Mouse (Mus musculus) embryonic facial prominence, embryonic 10.5 days (tissue): ENCODE measurements around the gene Pigq. TPM values are rescaled to one million over a fixed set of nuclear protein-coding genes. Genes with fewer than 3 reads are reported as not detected.

Source experiments
- DNase-seq: peaks from one replicate; pipeline ENCODE4 v3.0.0-alpha.2; 2017; ENCODE audit warnings: low spot score
- H3K27ac ChIP-seq: fragments of 300-500 bp; sonication (generic); replicated peaks from 2 replicates; pipeline ENCODE4 v1.5.1; 2016; ENCODE audit warnings: mild to moderate bottlenecking
- H3K27me3 ChIP-seq: fragments of 300-500 bp; sonication (generic); replicated peaks from 2 replicates; pipeline ENCODE4 v1.6.1; 2016; ENCODE audit warnings: low read depth, mild to moderate bottlenecking; ENCODE audit not compliant: poor library complexity, severe bottlenecking
- H3K36me3 ChIP-seq: fragments of 300-500 bp; sonication (generic); replicated peaks from 2 replicates; pipeline ENCODE4 v1.6.1; 2016; ENCODE audit warnings: mild to moderate bottlenecking, moderate library complexity
- H3K4me1 ChIP-seq: fragments of 300-500 bp; sonication (generic); 2 replicates; pipeline ENCODE4 v1.6.1; 2016
- H3K4me3 ChIP-seq: fragments of 300-500 bp; sonication (generic); 2 replicates; pipeline ENCODE4 v1.5.1; 2016; ENCODE audit warnings: mild to moderate bottlenecking, moderate library complexity
- H3K9me3 ChIP-seq: fragments of 300-500 bp; sonication (generic); 2 replicates; pipeline ENCODE4 v1.6.1; 2016; ENCODE audit warnings: mild to moderate bottlenecking
- WGBS: fragments of 180-500 bp; shearing (Covaris S2); methylation state at CpG from one replicate; pipeline ENCODE4 v1.1.7; 2016; 5-methylcytosine and 5-hydroxymethylcytosine counted together
- polyA plus RNA-seq: library from polyadenylated mRNA; unstranded; fragments of >200 nt; fragmentation: Nextera tagmentation; extraction: Ambion mirVana; gene quantifications from 2 replicates; pipeline ENCODE4 v1.2.1, GENCODE M21; 2016

The Pigq gene
- polyA plus RNA-seq, 1 experiment from 2014 or later = 62.9 TPM

DNA sequence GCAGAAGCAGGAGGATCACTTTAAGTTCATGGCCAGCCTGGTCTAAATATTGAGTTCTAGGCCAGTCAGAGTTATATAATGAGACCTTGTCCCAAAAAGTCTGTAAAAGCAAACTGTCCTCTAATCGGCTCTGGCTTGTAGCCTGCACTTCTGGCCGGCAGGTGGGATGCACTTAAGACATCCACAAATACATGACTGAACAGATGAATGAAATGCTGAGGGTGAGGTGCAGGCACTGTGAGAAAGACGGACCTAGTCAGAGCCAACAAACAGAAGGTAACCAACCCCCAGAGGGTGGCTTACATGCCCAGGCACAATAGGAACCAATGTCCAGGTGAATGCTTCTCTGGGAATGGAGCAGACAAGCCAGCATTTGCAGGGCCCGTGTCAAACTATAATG lies 30.4 kb downstream of the Pigq start:
- Histone ChIP-seq H3K27me3 (no peaks in the 10 kb centered on the region), H3K4me3 (no peak overlapping the region), H3K4me1 (peaks cover 22% of the 10 kb centered on the region), H3K36me3 (peaks cover 36% of the 10 kb centered on the region), H3K9me3 (no peaks in the 10 kb centered on the region), H3K27ac (no peak overlapping the region)
- WGBS = 92% methylated on average over 4 of the region's 4 CpGs
- DNase-seq = no peak

DNA sequence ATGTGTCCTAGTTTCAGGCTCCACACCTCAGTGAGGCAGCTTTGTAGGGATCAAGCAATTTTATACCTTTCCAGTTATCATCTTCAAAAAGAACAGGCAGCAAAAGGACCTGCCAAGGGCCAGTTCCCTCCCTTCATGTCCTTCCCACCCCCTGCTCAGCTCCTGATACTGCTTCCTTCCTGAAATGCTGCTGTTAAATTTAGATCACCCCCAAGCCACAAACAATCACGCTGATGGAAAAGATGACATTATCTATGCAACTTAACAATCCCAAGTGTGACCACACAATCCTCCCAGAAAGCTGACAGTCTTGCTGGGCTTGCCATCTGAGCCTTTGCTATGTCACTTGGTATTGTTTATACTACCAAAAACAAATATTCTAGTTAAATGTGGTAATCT lies 30.9 kb downstream of the Pigq start:
- H3K4me1 ChIP-seq = peaks cover 19% of the 10 kb centered on the region
- WGBS = 90% methylated on average over 1 of the region's 1 CpGs
- no peaks in the 10 kb centered on the region for H3K9me3 ChIP-seq
- H3K36me3 ChIP-seq = peaks cover 36% of the 10 kb centered on the region
- no peaks in the 10 kb centered on the region for H3K27me3 ChIP-seq
- H3K27ac ChIP-seq = no peak overlapping the region
- DNase-seq = no peak
- H3K4me3 ChIP-seq = no peak overlapping the region

DNA sequence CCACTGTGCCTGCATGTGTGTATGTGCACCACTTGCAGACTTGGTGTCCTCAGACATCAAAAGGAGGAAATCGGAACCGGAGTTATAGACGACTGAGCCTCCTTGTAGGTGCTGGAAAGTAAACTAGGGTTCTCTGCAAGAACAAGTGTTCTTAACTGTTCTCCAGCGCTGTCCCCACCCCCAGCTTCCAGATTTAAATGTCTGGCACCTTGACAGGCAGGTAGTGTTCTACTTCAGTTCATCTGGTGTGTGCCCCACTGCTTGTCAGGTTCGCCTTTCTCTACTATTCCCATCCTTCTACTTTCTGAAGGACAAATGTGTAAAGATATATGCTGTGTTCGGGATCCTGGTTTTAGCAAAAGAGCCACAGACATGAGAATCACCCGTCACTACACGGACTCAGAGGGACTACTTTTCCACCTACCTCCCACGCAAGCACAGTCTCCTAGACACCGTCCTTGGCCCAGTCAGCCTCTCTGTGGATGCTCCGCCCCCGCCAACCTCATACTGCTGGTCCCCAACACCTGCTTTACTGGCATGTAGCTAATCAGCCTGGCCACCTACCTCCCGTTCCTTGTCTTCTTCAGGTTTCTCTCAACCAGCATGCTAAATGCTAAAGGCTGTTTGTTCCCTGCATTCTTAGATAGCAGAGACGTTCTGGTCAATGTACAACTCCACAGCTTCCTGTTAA lies 31.4 kb downstream of the Pigq start:
- peaks cover 14% of the 10 kb centered on the region for H3K4me1 ChIP-seq
- no peak overlapping the region for H3K4me3 ChIP-seq
- peaks cover 36% of the 10 kb centered on the region for H3K36me3 ChIP-seq
- no peaks in the 10 kb centered on the region for H3K9me3 ChIP-seq
- no peaks in the 10 kb centered on the region for H3K27me3 ChIP-seq
- DNase-seq = no peak
- H3K27ac ChIP-seq = no peak overlapping the region
- WGBS = 89% methylated on average over 14 of the region's 14 CpGs

DNA sequence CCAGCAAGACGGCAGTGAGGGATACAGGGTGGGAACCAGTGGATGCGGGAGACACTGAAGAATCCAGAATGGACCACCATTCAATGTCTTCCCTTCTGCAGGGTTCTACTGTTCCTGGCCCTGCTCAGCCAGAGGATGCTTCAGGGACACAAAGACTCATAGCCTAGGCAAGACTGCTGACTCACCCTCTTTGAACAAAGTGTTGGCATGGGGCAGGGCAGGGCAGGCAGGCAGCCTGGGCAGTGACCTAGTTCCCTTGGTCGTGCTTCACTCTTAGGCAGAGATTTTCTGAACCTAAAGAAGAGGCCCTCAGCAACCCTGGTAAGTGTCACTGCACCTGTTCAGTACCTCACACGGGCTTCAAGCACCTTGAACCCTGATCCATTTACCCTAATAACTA lies 32.9 kb downstream of the Pigq start:
- no peak for DNase-seq
- no peaks in the 10 kb centered on the region for H3K27me3 ChIP-seq
- peaks cover 26% of the 10 kb centered on the region for H3K36me3 ChIP-seq
- 0 out of 2 replicates have a peak, but pooled peaks cover 4% of the 10 kb centered on the region for H3K4me1 ChIP-seq
- H3K4me3 ChIP-seq = no peak overlapping the region
- 89% methylated on average over 4 of the region's 4 CpGs for WGBS
- no peak overlapping the region for H3K27ac ChIP-seq
- H3K9me3 ChIP-seq = no peaks in the 10 kb centered on the region

DNA sequence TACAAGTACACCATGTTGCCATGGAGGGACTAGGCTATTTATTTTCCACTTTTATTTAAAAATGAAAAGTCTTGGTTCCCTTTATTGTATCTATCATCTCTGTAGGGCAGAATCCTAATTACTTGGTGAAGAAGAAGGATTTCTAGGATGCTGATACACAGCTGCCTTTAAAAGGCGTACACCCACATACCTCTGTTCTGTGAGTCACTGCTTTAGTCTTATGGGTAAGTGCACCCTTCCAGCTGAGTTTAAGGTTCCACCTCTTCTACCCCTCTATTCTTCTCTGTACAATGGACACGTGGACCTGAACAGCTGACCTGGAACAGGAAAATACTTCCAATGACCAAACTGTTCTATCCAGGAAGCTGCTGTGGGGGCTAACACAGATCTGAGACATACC lies 37.1 kb downstream of the Pigq start:
- DNase-seq = no peak
- no peak overlapping the region for H3K4me3 ChIP-seq
- H3K36me3 ChIP-seq = peaks cover 18% of the 10 kb centered on the region
- H3K9me3 ChIP-seq = no peaks in the 10 kb centered on the region
- no peak overlapping the region for H3K27ac ChIP-seq
- no peaks in the 10 kb centered on the region for H3K4me1 ChIP-seq
- no peaks in the 10 kb centered on the region for H3K27me3 ChIP-seq
- 88% methylated on average over 2 of the region's 2 CpGs for WGBS

DNA sequence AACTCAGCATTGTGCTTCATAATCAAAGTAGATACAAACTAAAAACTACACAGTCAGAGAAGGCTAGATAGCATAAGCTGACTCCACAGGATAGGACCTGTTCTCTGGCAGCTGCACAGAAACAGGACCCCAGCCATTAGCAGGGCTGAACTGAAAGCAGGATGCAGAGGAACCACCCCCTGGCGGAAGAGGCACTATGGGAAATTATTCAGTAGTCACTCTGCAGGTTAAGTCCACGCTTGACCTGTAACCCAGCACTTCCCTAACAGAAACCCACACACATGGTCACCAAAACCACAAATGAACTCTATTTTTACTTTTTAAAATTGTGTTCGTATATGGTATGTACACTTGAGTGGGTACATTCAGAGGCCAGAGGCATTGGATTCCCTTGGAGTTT lies 41.7 kb downstream of the Pigq start:
- H3K27ac ChIP-seq = no peak overlapping the region
- H3K36me3 ChIP-seq = peaks cover 28% of the 10 kb centered on the region
- 86% methylated on average over 3 of the region's 3 CpGs for WGBS
- H3K4me1 ChIP-seq = no peaks in the 10 kb centered on the region
- no peak overlapping the region for H3K4me3 ChIP-seq
- DNase-seq = no peak
- H3K27me3 ChIP-seq = no peaks in the 10 kb centered on the region
- no peaks in the 10 kb centered on the region; the same call in 1 of the 2 replicates for H3K9me3 ChIP-seq

DNA sequence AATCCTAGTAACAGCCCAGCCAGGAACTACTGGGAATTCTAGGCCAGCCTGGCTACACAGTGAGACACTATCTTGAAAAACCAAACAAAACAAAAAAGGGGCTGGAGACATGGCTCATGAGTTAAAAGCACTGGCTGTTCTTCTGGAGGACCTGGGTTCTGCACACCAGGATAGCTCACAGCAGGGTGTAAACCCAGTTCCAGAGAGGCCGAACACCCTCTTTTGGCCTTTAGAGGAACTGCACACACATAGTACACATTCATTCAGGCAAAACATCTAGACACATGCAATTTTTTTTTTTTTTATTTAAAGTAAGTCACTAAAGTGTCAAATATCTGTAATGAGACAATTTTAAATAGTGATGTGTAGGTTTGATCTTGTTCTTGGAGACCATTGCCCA lies 44.5 kb downstream of the Pigq start:
- no peaks in the 10 kb centered on the region; the same call in 1 of the 2 replicates for H3K9me3 ChIP-seq

DNA sequence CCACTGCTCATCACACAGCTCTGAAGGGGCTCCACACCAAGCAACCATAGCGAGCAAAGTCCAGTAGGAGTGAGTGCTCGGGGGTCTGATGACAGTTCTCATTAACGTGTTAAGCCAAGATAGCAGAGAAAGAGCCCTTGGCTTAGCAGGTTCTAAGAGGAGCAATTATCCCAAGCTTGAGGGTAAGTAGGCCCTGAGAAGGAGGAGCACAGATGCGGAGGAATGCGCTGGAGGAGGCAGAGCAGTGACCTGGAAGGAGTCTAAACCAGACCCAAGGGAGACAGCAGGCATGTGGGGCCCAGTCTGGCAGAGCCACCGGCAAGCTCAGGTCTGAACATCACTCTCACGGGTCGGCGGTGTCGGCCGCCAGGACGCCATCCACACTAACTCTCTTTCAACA lies 48.8 kb downstream of the Pigq start:
- H3K27me3 ChIP-seq = no peaks in the 10 kb centered on the region
- DNase-seq = peak; percentile 39
- H3K9me3 ChIP-seq = no peaks in the 10 kb centered on the region; the same call in 1 of the 2 replicates
- 56% methylated on average over 12 of the region's 12 CpGs for WGBS
- peaks cover 15% of the 10 kb centered on the region for H3K36me3 ChIP-seq
- H3K27ac ChIP-seq = peak overlapping the region; percentile 55; the same call in 1 of the 2 replicates
- peaks cover 25% of the 10 kb centered on the region for H3K4me1 ChIP-seq
- H3K4me3 ChIP-seq = no peak overlapping the region

More for the DNA sequence above, 44.5 kb downstream of the Pigq start:
- no peak for DNase-seq
- peaks cover 18% of the 10 kb centered on the region for H3K36me3 ChIP-seq
- peaks cover 18% of the 10 kb centered on the region for H3K4me1 ChIP-seq
- H3K27me3 ChIP-seq = no peaks in the 10 kb centered on the region
- H3K27ac ChIP-seq = no peak overlapping the region
- WGBS = 92% methylated on average over 1 of the region's 1 CpGs
- H3K4me3 ChIP-seq = no peak overlapping the region

DNA sequence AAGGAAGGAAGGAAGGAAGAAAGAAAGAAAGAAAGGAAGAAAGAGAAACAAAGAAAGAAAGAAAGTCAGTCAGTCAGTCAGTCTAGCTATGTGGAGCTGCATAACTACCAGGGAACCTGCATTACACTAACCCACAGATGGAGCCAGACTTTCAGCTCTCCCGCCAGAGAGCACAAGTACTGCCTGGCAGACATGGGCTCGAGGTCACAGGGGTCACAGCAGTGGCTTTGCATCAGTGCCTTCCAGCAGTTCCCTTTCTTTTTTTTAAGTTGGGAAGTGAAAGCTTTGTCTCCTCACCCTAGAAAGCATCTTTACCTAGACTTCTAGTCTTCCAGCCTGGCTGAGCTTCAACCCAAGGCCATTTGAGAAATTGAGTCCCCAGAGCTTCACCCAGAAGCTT lies 49.3 kb downstream of the Pigq start:
- Histone ChIP-seq H3K36me3 (peaks cover 11% of the 10 kb centered on the region), H3K27me3 (no peaks in the 10 kb centered on the region), H3K9me3 (no peaks in the 10 kb centered on the region; the same call in 1 of the 2 replicates), H3K27ac (peak overlapping the region; percentile 55; the same call in 1 of the 2 replicates), H3K4me3 (no peak overlapping the region), H3K4me1 (peaks cover 25% of the 10 kb centered on the region)
- DNase-seq = no peak
- WGBS = 20% methylated on average over 2 of the region's 2 CpGs

DNA sequence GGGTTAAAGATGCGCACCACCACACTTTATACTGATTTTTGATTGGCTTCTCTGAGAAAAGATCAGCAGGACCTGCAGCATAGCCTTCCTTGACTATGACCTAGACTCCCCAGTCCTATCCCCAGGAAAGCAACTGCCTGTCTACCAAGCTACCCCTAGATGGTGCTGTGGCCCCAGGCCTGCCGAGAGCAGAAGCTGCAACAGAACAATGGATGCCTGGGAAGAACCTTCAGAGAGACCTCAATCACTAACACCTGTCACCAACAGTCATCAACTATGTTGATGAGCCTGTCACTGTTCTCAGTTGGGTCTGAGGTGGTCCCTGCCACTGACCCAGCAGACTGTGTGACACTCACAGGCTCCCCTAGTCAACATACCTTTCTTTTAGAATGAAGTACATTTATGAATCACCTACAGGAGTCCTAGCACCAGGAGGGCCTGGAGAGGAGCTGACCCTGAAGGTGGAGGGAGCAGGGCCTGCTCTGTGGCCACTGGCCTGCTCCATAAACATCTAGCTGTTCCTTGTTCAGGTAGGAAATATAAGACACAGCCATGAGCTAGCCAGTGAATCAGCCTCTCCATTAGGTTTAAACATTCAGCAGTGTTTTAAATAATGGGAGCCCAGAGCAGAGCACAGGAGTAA lies 50.6 kb downstream of the Pigq start:
- Histone ChIP-seq H3K27ac (peak overlapping the region; percentile 68), H3K4me1 (peaks cover 25% of the 10 kb centered on the region)
- peak; percentile 76 for DNase-seq

DNA sequence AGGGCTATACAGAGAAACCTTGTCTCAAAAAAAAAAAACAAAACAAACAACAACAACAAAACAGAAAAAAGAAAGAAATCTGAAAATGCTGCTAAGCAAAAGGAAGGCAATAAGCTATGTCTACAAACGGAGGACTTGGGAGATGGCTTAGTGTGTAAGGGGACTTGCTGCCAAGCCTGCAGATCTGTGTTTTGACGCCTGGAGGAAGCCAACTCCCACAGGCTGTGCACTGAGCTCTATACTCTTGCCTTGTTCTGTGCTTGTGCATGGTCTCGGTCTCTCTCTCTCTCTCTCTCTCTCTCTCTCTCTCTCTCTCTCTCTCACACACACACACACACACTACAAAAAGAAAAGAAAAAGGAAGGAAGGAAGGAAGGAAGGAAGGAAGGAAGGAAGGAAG lies 55.9 kb downstream of the Pigq start:
- Histone ChIP-seq H3K27me3 (no peaks in the 10 kb centered on the region), H3K27ac (no peak overlapping the region), H3K36me3 (peaks cover 59% of the 10 kb centered on the region), H3K4me3 (no peak overlapping the region), H3K4me1 (peaks cover 23% of the 10 kb centered on the region), H3K9me3 (no peaks in the 10 kb centered on the region)
- 86% methylated on average over 3 of the region's 3 CpGs for WGBS
- DNase-seq = no peak

More for the DNA sequence above, 50.6 kb downstream of the Pigq start:
- no peak overlapping the region for H3K4me3 ChIP-seq
- peaks cover 18% of the 10 kb centered on the region for H3K36me3 ChIP-seq
- no peaks in the 10 kb centered on the region for H3K27me3 ChIP-seq
- WGBS = 33% methylated on average over 2 of the region's 2 CpGs
- H3K9me3 ChIP-seq = no peaks in the 10 kb centered on the region

DNA sequence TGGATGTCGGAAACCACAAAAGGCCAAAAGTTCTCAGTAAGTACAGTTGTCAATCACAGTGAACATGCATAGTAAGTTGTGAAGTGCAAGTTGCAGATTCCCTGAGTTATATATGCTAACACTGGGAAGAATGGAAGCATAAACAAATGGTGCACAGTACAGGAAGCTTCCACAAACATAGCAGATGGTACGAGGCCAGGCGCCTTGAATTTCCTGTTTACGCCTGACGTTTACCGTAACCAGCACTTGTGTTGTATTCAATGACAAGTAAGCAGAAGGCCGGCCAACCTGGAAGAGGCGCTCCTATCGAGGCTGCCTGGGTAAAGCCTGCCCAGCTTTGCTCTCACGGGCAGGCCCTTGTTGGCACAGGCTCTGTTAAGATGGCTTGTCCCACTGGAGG lies 57.3 kb downstream of the Pigq start:
- no peaks in the 10 kb centered on the region for H3K9me3 ChIP-seq
- 91% methylated on average over 10 of the region's 10 CpGs for WGBS
- H3K27ac ChIP-seq = no peak overlapping the region
- H3K36me3 ChIP-seq = peaks cover 73% of the 10 kb centered on the region
- DNase-seq = no peak
- no peak overlapping the region for H3K4me3 ChIP-seq
- H3K4me1 ChIP-seq = peaks cover 36% of the 10 kb centered on the region
- no peaks in the 10 kb centered on the region for H3K27me3 ChIP-seq

DNA sequence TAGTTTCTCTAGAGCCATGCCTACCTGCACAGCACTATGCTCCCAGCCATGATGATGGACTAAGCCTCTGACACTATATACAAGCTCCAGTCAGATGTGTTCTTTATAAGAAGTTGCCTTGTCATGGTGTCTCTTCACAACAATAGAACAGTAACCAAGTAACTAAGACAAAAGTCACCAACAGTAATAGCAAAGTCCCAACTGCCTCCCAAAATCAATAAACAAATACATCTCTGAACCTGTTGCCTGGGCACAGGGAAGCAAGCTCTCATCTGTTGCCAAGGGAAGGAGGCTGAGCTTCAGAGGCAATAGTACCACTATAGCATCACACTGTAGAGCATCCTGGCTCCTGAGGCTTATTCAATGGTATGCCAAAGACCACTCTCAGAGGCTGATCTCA lies 57.9 kb downstream of the Pigq start:
- Histone ChIP-seq H3K27ac (no peak overlapping the region), H3K27me3 (no peaks in the 10 kb centered on the region), H3K4me3 (no peak overlapping the region), H3K9me3 (no peaks in the 10 kb centered on the region), H3K4me1 (peaks cover 43% of the 10 kb centered on the region), H3K36me3 (peaks cover 77% of the 10 kb centered on the region)
- DNase-seq = no peak
